Mouse (Mus musculus) right cerebral cortex, postnatal 4 days (tissue): Measurements from ENCODE around the gene Gm9508.
"Not testable (repeated sequence)": the region's sequence is repeated elsewhere in the genome, so short reads cannot be mapped to it uniquely, and the experiment has no call there.

Experiments used
- DNase-seq: peaks from one replicate; pipeline ENCODE4 v3.0.0-alpha.2; 2022

Gene Gm9508

GRCm38 (mm10) chr10:77697133-77697532 lies at the start of gene Gm9508:
TSS of gene Gm9508 (minus strand) at chr10:77697233.
- DNase-seq, result no peak

- DNase-seq, result not testable (repeated sequence)
Measured at GRCm38 (mm10) chr10:77741924-77742688, 45.1 kb upstream of the Gm9508 start, which contains the start of gene Gm18596. TSS of gene Gm18596 (minus strand) at chr10:77742638.

DNA sequence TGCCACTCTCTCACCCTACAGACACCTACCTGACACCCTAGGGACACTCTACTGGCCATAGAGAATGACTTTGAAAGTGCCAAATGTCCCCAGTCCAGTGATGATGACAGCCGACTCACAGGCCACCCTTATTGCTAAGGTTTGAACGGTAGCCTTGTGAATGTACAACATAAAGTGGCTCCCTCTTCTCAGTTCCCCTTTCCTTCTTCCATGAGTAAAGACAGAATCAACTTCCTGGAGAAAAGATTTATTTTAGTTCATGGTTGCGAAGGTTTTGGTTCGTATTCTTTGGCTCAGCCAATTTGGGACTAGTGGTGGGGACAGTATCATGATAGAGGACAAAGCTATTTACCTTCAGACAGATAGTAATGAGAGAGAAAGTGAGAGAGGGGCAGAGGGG lies 41.9 kb upstream of the Gm9508 start:
- DNase-seq, result no peak

DNA sequence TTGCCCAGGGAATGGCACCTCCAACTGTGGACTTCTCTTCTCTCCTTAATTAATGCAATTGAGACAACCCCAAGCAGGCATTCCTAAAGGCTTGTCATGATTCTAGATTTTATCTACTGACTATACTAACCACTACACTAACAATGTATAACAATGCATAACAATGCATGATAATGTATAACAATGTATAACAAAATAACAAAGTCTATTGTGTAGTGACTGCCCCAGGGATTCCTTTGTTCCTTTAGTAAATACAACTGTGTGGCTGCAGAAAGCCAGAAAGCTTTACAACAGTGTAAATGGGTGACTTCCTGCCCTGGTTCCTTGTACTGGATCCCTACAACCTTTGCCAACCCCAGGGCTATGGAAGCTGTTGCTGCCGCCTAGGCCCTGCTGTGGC lies 38.9 kb upstream of the Gm9508 start:
- DNase-seq, result no peak

DNA sequence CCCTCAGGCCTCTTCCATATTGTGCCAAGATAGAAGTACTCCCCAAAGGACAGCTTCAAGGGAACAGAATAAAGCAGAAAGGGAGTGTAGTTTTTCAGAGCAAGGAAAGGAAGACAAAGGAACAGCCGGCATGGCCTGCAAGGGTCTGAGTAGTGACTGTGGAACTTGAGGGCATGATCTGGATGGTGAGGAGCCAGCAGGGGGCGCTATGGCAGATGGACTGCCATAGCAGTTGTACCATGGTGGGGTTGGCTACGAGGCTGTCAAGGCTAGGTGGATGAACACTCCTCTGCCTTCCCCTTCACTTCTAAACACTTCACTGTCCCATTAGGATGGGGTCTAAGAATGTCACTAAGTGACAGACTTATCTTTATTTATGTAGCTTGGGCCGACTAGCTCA lies 32.2 kb upstream of the Gm9508 start:
- DNase-seq, result no peak

DNA sequence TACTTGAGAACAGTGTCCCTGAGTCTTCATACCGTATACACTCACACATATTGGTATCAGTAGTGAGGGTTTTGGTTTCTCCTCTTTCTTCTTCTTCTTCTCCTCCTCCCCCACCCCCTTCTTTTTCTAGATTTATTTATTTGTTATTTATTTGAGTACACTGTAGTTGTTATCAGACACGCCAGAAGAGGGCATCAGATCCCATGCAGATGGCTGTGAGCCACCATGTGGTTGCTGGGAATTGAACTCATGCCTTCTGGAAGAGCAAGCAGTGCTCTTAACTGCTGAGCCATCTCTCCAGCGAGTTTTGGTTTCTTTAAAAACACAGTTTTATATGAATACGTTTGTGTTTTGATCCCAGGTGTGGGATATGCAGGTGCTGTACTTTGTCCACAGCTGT lies 31.2 kb upstream of the Gm9508 start:
- DNase-seq, result no peak

DNA sequence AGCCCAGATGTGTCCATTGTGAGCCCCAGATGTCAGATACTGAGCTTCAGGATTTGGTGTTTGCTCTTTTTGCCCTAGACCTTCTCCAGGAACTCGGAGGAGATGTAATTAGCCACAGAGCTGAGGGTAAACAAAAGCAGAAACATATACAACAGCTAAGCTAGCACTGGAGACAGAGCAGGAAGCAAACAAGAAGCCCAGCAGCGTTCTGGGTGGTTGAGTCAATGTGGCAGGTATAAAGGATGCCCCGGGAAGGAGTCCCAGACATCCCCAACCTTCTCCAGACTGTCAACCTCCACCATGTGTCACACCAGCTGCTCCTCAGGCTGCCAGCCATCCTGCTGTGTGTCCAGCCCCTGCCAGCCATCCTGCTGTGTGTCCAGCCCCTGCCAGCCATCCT lies 29.2 kb upstream of the Gm9508 start, which contains the start of gene Gm10100:
Gene Gm10100 (plus strand): TSS at position 301 of the 400 bp plus-strand sequence.
- DNase-seq, result no peak

DNA sequence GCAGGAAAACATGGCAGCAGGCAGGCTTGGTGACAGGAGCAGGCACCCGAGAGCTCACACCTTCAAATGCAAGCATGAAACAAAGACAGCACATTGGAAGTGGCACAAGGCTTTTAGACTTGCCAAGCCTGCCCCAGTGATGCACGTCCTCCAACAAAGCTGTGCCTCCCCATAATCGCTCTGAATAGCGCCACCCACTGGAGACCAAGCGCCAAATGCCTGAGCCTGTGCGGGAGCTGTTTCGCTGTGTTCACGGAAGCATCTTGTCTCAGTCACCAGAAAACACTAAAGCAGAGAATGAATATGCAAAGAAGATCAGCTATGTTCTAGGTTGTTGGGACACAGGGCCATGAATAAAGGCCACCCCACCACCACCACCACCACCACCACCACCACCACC lies 27.8 kb upstream of the Gm9508 start:
- DNase-seq, result no peak

- DNase-seq, result not testable (repeated sequence)
Measured at GRCm38 (mm10) chr10:77720299-77720698, 23.3 kb upstream of the Gm9508 start, which contains the start of gene Krtap12-1. TSS of gene Krtap12-1 (plus strand) at chr10:77720599.

GRCm38 (mm10) chr10:77715507-77715906 lies 18.5 kb upstream of the Gm9508 start, which contains the start of gene Gm10142:
TSS of gene Gm10142 (plus strand) at chr10:77715807.
- no peak for DNase-seq

DNA sequence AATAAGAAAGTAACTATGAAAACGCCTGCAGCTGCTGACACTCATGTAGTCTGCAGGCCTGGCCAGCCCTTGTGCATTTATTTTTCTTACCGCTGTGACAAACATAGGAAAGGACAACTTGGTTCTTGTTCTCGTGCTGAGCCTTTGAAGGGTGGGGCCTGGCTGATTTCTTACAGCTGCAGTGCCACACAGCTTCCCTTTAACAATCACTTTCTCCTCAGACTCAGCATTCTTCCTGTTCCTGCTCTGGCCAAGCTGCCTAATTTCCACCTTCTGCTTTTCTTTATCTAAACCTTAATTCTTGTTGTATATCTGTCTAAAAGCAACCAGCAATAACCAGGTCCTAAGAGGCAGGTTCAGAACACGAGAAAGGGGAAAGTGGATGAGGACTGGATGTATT lies 16.7 kb upstream of the Gm9508 start:
- DNase-seq, result no peak

GRCm38 (mm10) chr10:77711157-77711556 lies 14.1 kb upstream of the Gm9508 start, which contains the start of gene Gm10024:
TSS of gene Gm10024 (plus strand) at chr10:77711457.
- not testable (repeated sequence) for DNase-seq

- DNase-seq, result no peak
Measured at GRCm38 (mm10) chr10:77709831-77710230, 12.8 kb upstream of the Gm9508 start.

- no peak for DNase-seq
Measured at GRCm38 (mm10) chr10:77706326-77706725, 9.3 kb upstream of the Gm9508 start, which contains the start of gene Gm10272. TSS of gene Gm10272 (plus strand) at chr10:77706626.

GRCm38 (mm10) chr10:77690356-77690807 lies 6.7 kb downstream of the Gm9508 start, which contains the start of gene Gm19402:
TSS of gene Gm19402 (minus strand) at chr10:77690757.
- not testable (repeated sequence) for DNase-seq

DNA sequence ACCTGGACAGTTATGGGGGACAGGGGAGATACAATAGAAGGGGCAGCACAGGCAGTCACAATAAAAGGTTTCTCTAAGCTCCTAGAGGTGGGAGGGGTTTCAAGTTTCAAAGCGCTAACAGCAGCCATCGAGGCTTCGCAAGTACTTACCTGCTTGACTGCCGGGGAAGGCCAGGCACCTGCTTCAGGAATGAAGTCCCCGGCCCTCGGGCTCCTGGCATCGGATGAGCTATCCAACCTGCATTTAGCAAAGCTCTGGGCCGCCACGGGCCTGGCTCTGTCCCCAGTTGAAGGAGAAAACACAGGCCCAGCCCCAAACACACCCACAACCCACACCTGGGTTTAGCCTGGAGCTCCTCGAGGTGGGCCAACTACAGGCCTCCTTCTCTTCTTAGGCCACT lies 10.0 kb downstream of the Gm9508 start:
- DNase-seq, result no peak

DNA sequence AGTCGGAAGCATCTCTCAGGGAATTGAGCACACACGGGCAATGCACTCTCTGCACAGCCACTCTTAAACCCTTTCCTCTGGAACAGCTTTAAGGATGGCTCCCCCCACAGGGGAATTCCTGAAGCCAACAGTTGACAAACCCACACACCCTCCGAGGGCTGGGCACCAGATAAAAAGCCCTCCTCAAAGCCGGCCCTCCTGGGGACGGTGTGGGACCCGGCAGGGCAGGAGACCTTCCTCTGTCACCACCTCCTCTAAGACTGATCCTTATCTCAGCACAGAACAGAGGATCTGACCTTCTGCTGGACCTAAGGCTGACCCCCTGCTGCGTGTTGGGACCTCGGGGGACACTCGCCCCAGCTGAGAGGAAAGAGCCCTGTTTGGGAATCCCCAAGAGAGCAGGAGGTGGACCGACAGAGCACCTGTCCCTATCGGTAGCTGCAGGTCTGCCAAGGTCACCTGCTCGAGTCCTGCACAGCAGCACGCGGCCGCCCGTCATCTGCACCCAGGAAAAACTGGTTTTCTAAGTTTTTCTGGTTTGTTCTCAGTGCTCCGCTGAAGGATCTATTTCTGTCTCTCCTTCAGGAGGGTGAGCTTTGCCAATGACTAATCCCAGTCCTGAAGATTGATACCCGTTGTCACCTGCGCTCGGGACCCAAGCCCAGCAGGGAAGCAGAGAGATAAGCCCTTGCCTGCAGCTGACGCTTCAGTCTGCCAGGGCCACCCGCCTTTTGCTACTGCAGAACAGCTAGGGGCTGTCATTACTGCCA lies 11.0 kb downstream of the Gm9508 start, which contains the start of gene Tspear:
Gene Tspear (plus strand): TSS at position 675 of the 770 bp plus-strand sequence.
- no peak for DNase-seq

GRCm38 (mm10) chr10:77684181-77684580 lies 12.9 kb downstream of the Gm9508 start:
- DNase-seq, result no peak

GRCm38 (mm10) chr10:77682994-77683393 lies 14.0 kb downstream of the Gm9508 start:
- DNase-seq, result no peak

- DNase-seq, result no peak
Measured at GRCm38 (mm10) chr10:77677562-77677961, 19.5 kb downstream of the Gm9508 start.

- DNase-seq, result no peak
Measured at GRCm38 (mm10) chr10:77673765-77674164, 23.3 kb downstream of the Gm9508 start.

GRCm38 (mm10) chr10:77671519-77671918 lies 25.5 kb downstream of the Gm9508 start:
- no peak for DNase-seq

- no peak for DNase-seq
Measured at GRCm38 (mm10) chr10:77670710-77671109, 26.3 kb downstream of the Gm9508 start.
